Mouse (Mus musculus) small intestine, adult 2 months (tissue): ENCODE measurements around the gene Pank1. TPM values are rescaled to one million over a fixed set of nuclear protein-coding genes. Genes with fewer than 3 reads are reported as not detected.
A peak's percentile ranks its signal among the peaks of the same experiment; 100 is the strongest.

Source experiments
- H3K27ac ChIP-seq: fragments of 200-500 bp; 2 replicates; pipeline ENCODE4 v1.5.1; 2012; ENCODE audit warnings: low read depth, low read length, control low read depth, inconsistent platforms; ENCODE audit not compliant: insufficient read depth
- H3K27me3 ChIP-seq: fragments of 200-500 bp; 2 replicates; pipeline ENCODE4 v1.6.1; 2012; ENCODE audit warnings: mild to moderate bottlenecking, moderate library complexity, low read length, inconsistent platforms; ENCODE audit not compliant: control insufficient read depth, insufficient read depth
- H3K36me3 ChIP-seq: fragments of 200-500 bp; 2 replicates; pipeline ENCODE4 v1.6.1; 2012; ENCODE audit warnings: mild to moderate bottlenecking, low read length, control low read depth, inconsistent platforms; ENCODE audit not compliant: control insufficient read depth, insufficient read depth
- H3K4me1 ChIP-seq: fragments of 200-500 bp; 2 replicates; pipeline ENCODE4 v1.6.1; 2012; ENCODE audit warnings: low read length, inconsistent platforms, mixed read lengths; ENCODE audit not compliant: control insufficient read depth, insufficient read depth, insufficient read length
- H3K4me3 ChIP-seq: fragments of 200-500 bp; 2 replicates; pipeline ENCODE4 v1.5.1; 2012; ENCODE audit warnings: low read depth, mild to moderate bottlenecking, control low read depth, inconsistent platforms, low read length, moderate library complexity
- CTCF ChIP-seq: fragments of 200-500 bp; IDR thresholded peaks from 2 replicates; pipeline ENCODE4 v1.5.1; 2012; ENCODE audit warnings: low read depth, mild to moderate bottlenecking, control low read depth, inconsistent platforms, low read length, moderate library complexity, mixed read lengths; ENCODE audit not compliant: insufficient replicate concordance, insufficient read length; ENCODE audit errors: extremely low read depth
- POLR2A ChIP-seq: fragments of 200-500 bp; IDR thresholded peaks from 2 replicates; pipeline ENCODE4 v1.6.1; 2012; ENCODE audit warnings: low read depth, mild to moderate bottlenecking, control low read depth, inconsistent platforms, low read length, moderate library complexity
- WGBS: fragments of 180-500 bp; shearing (Covaris S2); methylation state at CpG from one replicate; pipeline ENCODE4 v1.1.7; 2018; 5-methylcytosine and 5-hydroxymethylcytosine counted together
- polyA plus RNA-seq: library from polyadenylated mRNA; depleted of rRNA; stranded (reverse); fragments of >200 nt; gene quantifications from 2 replicates; pipeline ENCODE4 v1.2.3, GENCODE M21; 2012

The Pank1 gene
- polyA plus RNA-seq, 1 experiment: 1.1 TPM

- H3K27ac ChIP-seq: no peak overlapping the region
- TF ChIP-seq CTCF: no peak
- 44% methylated on average over 5 of the region's 5 CpGs for WGBS
- H3K4me1 ChIP-seq: no peaks in the 10 kb centered on the region; the same call in 1 of the 2 replicates
- no peaks in the 10 kb centered on the region for H3K36me3 ChIP-seq
- H3K27me3 ChIP-seq: no peaks in the 10 kb centered on the region
- H3K4me3 ChIP-seq: no peak overlapping the region
Observed at GRCm38 (mm10) chr19:34881160-34881559, 1.9 kb upstream of the Pank1 start.

DNA sequence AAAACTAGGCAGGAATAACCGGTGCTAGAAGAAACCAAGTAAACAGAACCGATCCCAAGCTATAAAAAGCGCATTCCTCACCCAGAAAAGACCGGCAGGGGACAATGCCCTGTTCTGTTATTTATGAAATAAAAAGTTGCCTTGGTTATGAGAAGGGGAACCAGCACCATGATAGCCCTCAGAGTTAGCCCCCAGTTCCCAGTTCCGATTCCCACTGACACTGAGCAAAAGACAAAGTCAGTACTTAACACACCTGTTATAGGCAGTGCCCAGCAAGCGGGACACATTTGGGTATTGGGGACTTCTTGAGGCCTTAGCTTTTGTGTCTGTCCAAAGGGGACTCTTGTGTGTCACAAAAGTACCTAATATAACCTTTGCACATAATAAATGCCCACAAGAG lies 369 bp upstream of the Pank1 start:
- H3K4me1 ChIP-seq: no peaks in the 10 kb centered on the region; the same call in 1 of the 2 replicates
- TF ChIP-seq CTCF (no peak), POLR2A (no peak)
- 13% methylated on average over 6 of the region's 6 CpGs for WGBS
- no peaks in the 10 kb centered on the region for H3K27me3 ChIP-seq
- H3K36me3 ChIP-seq: no peaks in the 10 kb centered on the region
- peak overlapping the region; percentile 92; the same call in 1 of the 2 replicates for H3K27ac ChIP-seq
- H3K4me3 ChIP-seq: peak overlapping the region; percentile 92; the same call in 1 of the 2 replicates

DNA sequence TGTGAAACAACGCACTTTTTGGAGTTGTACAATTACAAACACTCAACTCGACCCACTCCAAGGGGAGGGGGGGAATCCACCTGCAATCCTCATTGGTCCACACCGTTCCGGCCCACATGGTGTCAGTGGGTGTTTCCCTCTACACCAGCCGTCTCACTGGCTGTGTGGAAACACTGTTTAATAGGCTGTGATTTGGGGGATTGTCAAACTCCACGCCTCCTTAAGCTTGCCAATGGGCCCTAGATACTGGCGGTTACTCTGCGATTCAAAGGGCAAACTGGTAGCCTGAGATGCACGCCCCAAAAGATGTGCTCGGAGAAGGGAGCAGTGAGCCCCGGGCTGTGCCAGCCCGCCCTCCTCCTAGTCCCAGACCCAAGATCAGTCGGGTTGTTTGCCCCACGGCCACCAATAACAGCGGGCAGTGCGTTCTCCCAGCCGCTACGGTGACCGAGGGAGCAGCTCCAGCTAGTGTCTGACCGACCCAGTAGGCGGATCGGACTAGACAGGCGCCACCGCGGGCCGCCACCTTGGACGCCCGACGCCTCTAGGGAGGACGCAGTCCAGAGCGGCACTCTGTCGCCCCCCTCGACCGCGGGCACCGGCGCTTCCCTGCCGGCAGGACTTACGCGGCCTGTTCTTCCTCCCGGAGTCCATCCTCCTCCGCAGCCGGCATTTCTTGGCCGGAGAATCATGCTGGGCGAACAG lies 1.2 kb downstream of the Pank1 start:
- no peaks in the 10 kb centered on the region for H3K27me3 ChIP-seq
- WGBS: under 1% methylated on average over 45 of the region's 45 CpGs
- TF ChIP-seq POLR2A (peak; percentile 77), CTCF (no peak)
- peak overlapping the region; percentile 92 for H3K27ac ChIP-seq
- H3K4me3 ChIP-seq: peak overlapping the region; percentile 92
- no peaks in the 10 kb centered on the region for H3K4me1 ChIP-seq
- no peaks in the 10 kb centered on the region for H3K36me3 ChIP-seq

DNA sequence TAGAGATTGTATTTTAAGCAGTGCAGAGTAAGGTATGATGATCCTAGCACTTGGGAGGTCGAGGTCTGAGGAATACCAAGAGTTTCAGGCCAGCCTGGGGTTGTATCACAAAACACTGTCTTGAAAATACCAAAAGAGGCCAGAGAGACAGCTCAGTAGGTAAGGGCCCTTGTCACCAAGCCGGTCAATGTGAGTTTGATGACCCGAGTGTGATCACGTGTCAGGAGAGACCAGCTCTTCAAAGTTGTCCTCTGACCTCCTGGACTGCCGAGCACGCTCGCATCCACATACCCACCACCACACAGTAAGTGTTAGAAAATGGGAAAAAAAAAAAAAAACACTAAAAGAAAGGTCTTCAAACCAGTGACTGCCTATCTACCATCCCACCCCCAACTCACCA lies 2.6 kb downstream of the Pank1 start:
- 78% methylated on average over 7 of the region's 7 CpGs for WGBS
- Histone ChIP-seq H3K27ac (no peak overlapping the region), H3K27me3 (no peaks in the 10 kb centered on the region), H3K4me1 (no peaks in the 10 kb centered on the region), H3K36me3 (no peaks in the 10 kb centered on the region), H3K4me3 (no peak overlapping the region)
- TF ChIP-seq POLR2A: no peak
- TF ChIP-seq CTCF: no peak

DNA sequence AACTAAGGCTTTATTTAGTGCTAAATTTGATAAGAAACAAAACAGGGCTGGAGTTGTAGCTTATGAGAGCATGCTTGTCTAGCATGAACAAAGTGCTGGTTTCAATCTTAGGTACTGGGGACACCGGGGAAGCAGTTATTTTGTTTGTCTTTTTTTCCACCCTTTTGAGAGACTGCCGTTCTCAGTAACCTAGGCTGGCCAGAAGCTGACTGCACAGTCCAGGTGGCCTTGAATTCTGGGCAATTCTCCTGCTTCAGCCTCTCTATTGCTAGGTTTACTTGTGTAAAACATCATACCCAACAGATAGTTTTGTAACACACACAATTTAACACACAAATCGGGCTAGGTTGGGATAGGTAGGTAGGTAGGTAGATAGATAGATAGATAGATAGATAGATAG lies 9.9 kb downstream of the Pank1 start:
- Histone ChIP-seq H3K36me3 (no peaks in the 10 kb centered on the region), H3K27ac (no peak overlapping the region), H3K4me1 (no peaks in the 10 kb centered on the region), H3K4me3 (no peak overlapping the region), H3K27me3 (no peaks in the 10 kb centered on the region)
- 68% methylated on average over 3 of the region's 3 CpGs for WGBS
- TF ChIP-seq POLR2A (no peak), CTCF (no peak)

DNA sequence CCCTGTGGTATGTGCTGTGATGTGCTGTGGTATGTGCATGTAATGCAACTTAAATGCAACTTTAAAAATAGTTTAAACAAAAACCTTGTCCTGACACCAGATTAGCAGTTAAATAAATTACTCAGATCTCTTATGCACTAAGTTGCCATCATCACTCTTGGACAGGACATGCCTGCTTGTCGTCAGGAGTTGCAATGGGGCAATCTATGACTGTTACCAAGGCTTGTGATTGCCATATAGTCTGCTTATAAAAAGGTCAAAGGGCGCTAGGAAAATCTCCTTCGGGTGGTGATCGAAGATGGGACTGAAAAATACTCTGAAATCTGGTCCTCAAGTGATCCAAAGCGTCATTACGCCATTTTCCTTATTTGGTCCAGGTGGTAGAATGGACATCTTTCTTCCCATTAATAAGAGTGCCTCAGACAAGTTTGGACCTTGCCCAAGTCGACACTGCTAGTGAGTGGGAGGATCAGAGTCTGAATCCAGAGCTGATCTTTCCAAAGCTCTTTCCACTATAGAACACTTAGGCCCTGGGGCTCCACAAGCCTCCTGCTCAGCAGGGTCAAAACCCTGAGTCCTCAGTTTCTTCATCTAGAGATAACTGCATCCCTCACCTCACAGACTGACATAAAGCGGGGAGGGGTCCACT lies 11.0 kb downstream of the Pank1 start:
- H3K27ac ChIP-seq: no peak overlapping the region
- 63% methylated on average over 8 of the region's 8 CpGs for WGBS
- TF ChIP-seq POLR2A (no peak), CTCF (no peak)
- H3K36me3 ChIP-seq: no peaks in the 10 kb centered on the region
- H3K4me3 ChIP-seq: no peak overlapping the region
- H3K4me1 ChIP-seq: no peaks in the 10 kb centered on the region
- no peaks in the 10 kb centered on the region for H3K27me3 ChIP-seq

GRCm38 (mm10) chr19:34863737-34864136 lies 15.5 kb downstream of the Pank1 start:
- TF ChIP-seq CTCF (no peak), POLR2A (no peak)

More at GRCm38 (mm10) chr19:34863737-34864136, 15.5 kb downstream of the Pank1 start:
- Histone ChIP-seq H3K27ac (no peak overlapping the region), H3K4me3 (no peak overlapping the region), H3K27me3 (no peaks in the 10 kb centered on the region), H3K4me1 (no peaks in the 10 kb centered on the region), H3K36me3 (no peaks in the 10 kb centered on the region)
- 85% methylated on average over 6 of the region's 6 CpGs for WGBS
